Mouse (Mus musculus): Measurements from ENCODE around the gene Olfr1555-ps1.

GRCm38 (mm10) chr19:12200334-12200733 is 30.4 kb upstream of the Olfr1555-ps1 start, which contains the start of gene Olfr1431:
- TF ChIP-seq CTCF (IDR thresholded peaks at IDR 0.05; ENCODE audit: low read depth, low read length), result no peak
- TF ChIP-seq POLR2AphosphoS5 (IDR thresholded peaks at IDR 0.05; ENCODE audit: insufficient replicate concordance, low read depth, low read length), result no peak
- no peak for TF ChIP-seq GATA1 (IDR thresholded peaks at IDR 0.05; ENCODE audit: borderline replicate concordance, low read length)
- TF ChIP-seq TAL1 (conservative IDR thresholded peaks at IDR 0.05; ENCODE audit: low read depth, low read length), result no peak
